Mouse (Mus musculus): Measurements from ENCODE around the gene Napsa. TPM values are rescaled to one million over a fixed set of nuclear protein-coding genes. Genes with fewer than 3 reads are reported as not detected.

The Napsa gene
- polyA plus RNA-seq, 1 experiment from 2014 or later, result 1.4 TPM

DNA sequence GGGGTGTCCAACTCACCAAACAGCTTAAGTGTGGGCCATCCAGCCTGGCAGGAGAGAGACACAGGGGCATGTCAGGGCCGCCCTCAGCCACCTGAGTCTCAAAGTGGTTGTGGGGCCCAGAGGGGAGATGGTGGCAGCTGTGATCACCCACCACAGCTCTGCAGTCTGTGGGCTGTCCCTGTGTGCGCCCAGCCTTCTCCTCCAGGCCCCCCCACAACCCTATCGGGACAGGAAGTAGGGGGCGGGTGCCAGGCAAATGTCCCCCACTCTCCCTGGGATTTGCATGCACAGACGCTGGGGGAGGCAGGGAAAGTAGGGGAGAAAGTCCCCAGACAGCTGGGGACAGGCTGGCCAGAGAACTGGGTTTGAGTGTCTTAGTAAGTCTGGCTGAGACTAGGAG is 41.0 kb upstream of the Napsa start:
- ATAC-seq, result no peak
- no peak overlapping the region for H3K9ac ChIP-seq (replicated peaks; ENCODE audit: low read depth, low read length)
- H3K27me3 ChIP-seq (replicated peaks; ENCODE audit: control insufficient read depth, insufficient read depth, low read length), result no peaks in the 10 kb centered on the region
- no peak overlapping the region for H3K4me2 ChIP-seq (ENCODE audit: low read length)
- no peak overlapping the region for H3K4me3 ChIP-seq (replicated peaks; ENCODE audit: low read length)
- no peak overlapping the region for H3K27ac ChIP-seq (ENCODE audit: low read length)
- H3K9me3 ChIP-seq (ENCODE audit: control insufficient read depth, low read length), result no peaks in the 10 kb centered on the region
- H3K4me1 ChIP-seq (replicated peaks; ENCODE audit: control insufficient read depth, insufficient read depth, low read length), result peaks cover 7% of the 10 kb centered on the region
- no peaks in the 10 kb centered on the region for H3K36me3 ChIP-seq (ENCODE audit: control insufficient read depth, insufficient read depth)
- 51% methylated on average over 5 of the region's 5 CpGs for WGBS

- no peaks in the 10 kb centered on the region for H3K9me3 ChIP-seq (ENCODE audit: control insufficient read depth, low read length)
- no peak for ATAC-seq
- WGBS, result 81% methylated on average over 4 of the region's 4 CpGs
- no peaks in the 10 kb centered on the region for H3K27me3 ChIP-seq (replicated peaks; ENCODE audit: control insufficient read depth, insufficient read depth, low read length)
- no peak within 1 kb of the TSS for H3K27ac ChIP-seq (ENCODE audit: low read length)
- no peak within 1 kb of the TSS for H3K4me3 ChIP-seq (replicated peaks; ENCODE audit: low read length)
- peaks cover 7% of the 10 kb centered on the region for H3K4me1 ChIP-seq (replicated peaks; ENCODE audit: control insufficient read depth, insufficient read depth, low read length)
- H3K9ac ChIP-seq (replicated peaks; ENCODE audit: low read depth, low read length), result no peak within 1 kb of the TSS
- H3K4me2 ChIP-seq (ENCODE audit: low read length), result no peak within 1 kb of the TSS
- H3K36me3 ChIP-seq (ENCODE audit: control insufficient read depth, insufficient read depth), result no peaks in the 10 kb centered on the region
Observed at GRCm38 (mm10) chr7:44531946-44532732, 40.0 kb upstream of the Napsa start, which contains the start of gene Spib. Gene Spib (minus strand): TSS chr7:44532071.

GRCm38 (mm10) chr7:44532918-44533745 is 39.0 kb upstream of the Napsa start:
- no peak for ATAC-seq
- Histone ChIP-seq H3K27ac (ENCODE audit: low read length) (no peak overlapping the region), H3K9ac (replicated peaks; ENCODE audit: low read depth, low read length) (no peak overlapping the region), H3K4me3 (replicated peaks; ENCODE audit: low read length) (no peak overlapping the region), H3K4me2 (ENCODE audit: low read length) (no peak overlapping the region), H3K27me3 (replicated peaks; ENCODE audit: control insufficient read depth, insufficient read depth, low read length) (no peaks in the 10 kb centered on the region), H3K4me1 (replicated peaks; ENCODE audit: control insufficient read depth, insufficient read depth, low read length) (peaks cover 2% of the 10 kb centered on the region), H3K36me3 (ENCODE audit: control insufficient read depth, insufficient read depth) (no peaks in the 10 kb centered on the region), H3K9me3 (ENCODE audit: control insufficient read depth, low read length) (no peaks in the 10 kb centered on the region)
- WGBS, result 88% methylated on average over 29 of the region's 29 CpGs

- WGBS, result 62% methylated on average over 12 of the region's 12 CpGs
- no peaks in the 10 kb centered on the region for H3K9me3 ChIP-seq (ENCODE audit: control insufficient read depth, low read length)
- H3K9ac ChIP-seq (replicated peaks; ENCODE audit: low read depth, low read length), result no peak overlapping the region
- no peaks in the 10 kb centered on the region for H3K36me3 ChIP-seq (ENCODE audit: control insufficient read depth, insufficient read depth)
- H3K4me1 ChIP-seq (replicated peaks; ENCODE audit: control insufficient read depth, insufficient read depth, low read length), result no peaks in the 10 kb centered on the region
- H3K27ac ChIP-seq (ENCODE audit: low read length), result no peak overlapping the region
- no peak overlapping the region for H3K4me2 ChIP-seq (ENCODE audit: low read length)
- H3K4me3 ChIP-seq (replicated peaks; ENCODE audit: low read length), result no peak overlapping the region
- no peak for ATAC-seq
- H3K27me3 ChIP-seq (replicated peaks; ENCODE audit: control insufficient read depth, insufficient read depth, low read length), result no peaks in the 10 kb centered on the region
Observed at GRCm38 (mm10) chr7:44533746-44534045, 38.5 kb upstream of the Napsa start.

DNA sequence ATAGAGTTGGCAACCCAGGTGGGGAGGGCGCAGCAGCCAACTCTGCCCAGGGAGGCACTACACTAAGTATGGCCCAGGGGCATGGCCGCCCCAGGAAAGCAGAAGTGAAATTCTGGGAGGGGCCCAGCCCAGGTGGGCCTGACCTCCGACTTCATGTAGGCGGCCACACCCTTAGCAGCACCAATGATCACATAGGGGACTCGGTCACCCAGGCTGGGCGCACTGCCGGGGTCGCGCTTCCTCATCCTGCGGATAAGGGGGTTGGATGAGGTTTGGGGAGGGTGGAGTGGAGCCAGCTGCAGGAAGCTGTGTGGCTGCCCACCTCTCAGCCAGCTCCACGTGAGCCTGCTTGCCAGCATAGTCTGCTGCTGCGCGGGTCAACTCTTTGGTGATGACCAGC is 37.9 kb upstream of the Napsa start:
- Histone ChIP-seq H3K9me3 (ENCODE audit: control insufficient read depth, low read length) (no peaks in the 10 kb centered on the region), H3K4me1 (replicated peaks; ENCODE audit: control insufficient read depth, insufficient read depth, low read length) (no peaks in the 10 kb centered on the region), H3K4me3 (replicated peaks; ENCODE audit: low read length) (no peak overlapping the region), H3K27ac (ENCODE audit: low read length) (no peak overlapping the region), H3K4me2 (ENCODE audit: low read length) (no peak overlapping the region), H3K27me3 (replicated peaks; ENCODE audit: control insufficient read depth, insufficient read depth, low read length) (no peaks in the 10 kb centered on the region), H3K36me3 (ENCODE audit: control insufficient read depth, insufficient read depth) (no peaks in the 10 kb centered on the region), H3K9ac (replicated peaks; ENCODE audit: low read depth, low read length) (no peak overlapping the region)
- no peak for ATAC-seq
- WGBS, result 93% methylated on average over 13 of the region's 13 CpGs

- no peak overlapping the region for H3K27ac ChIP-seq (ENCODE audit: low read length)
- no peaks in the 10 kb centered on the region for H3K36me3 ChIP-seq (ENCODE audit: control insufficient read depth, insufficient read depth)
- no peak overlapping the region for H3K4me2 ChIP-seq (ENCODE audit: low read length)
- H3K4me1 ChIP-seq (replicated peaks; ENCODE audit: control insufficient read depth, insufficient read depth, low read length), result no peaks in the 10 kb centered on the region
- H3K4me3 ChIP-seq (replicated peaks; ENCODE audit: low read length), result no peak overlapping the region
- H3K9ac ChIP-seq (replicated peaks; ENCODE audit: low read depth, low read length), result no peak overlapping the region
- H3K9me3 ChIP-seq (ENCODE audit: control insufficient read depth, low read length), result no peaks in the 10 kb centered on the region
- WGBS, result 88% methylated on average over 19 of the region's 19 CpGs
- no peaks in the 10 kb centered on the region for H3K27me3 ChIP-seq (replicated peaks; ENCODE audit: control insufficient read depth, insufficient read depth, low read length)
- ATAC-seq, result no peak
Observed at GRCm38 (mm10) chr7:44534656-44535441, 37.3 kb upstream of the Napsa start.

DNA sequence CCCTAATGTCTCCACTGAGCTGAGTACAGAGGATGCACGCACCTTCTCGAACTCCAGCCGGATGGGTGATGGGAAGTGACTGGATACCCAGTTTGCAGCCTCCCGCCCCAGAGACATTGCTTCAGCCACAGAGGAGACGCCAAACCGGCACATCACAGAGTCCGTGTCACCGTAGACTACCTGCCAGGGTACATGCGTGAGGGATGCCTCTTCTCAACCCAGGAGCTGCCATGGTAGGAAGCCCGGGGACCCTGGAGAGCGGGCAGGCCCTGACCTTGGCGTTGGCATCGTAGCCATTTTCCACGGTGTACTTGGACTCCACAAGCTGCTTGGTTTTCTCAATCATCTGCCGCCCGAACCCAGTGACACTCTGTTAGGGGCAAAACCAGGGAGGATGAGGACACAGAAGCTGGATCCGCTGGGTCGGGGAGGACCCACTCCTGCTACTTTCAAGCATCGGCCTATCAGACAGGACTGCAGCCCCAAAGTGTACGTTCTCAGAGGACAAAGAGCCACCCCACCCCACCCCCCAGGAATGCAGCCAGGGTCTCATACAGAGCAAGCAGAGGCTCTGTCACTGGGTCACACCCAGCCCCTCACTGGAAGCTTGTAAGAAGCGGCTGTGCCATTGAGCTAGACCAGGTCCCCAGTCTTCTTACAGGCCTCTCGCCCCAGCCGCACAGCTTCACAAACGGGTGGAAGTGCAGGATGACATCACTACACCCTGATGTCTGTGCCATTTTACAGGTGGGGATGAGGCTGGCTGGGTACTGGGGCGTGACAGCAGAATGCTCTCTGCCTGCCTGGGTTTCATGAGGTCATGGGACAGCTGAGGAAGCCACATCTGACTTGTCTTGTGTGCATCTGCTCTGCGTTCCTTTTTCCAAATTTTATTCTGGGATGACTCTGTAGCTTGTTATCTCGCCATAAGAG is 36.3 kb upstream of the Napsa start:
- 93% methylated on average over 27 of the region's 27 CpGs for WGBS
- H3K9me3 ChIP-seq (ENCODE audit: control insufficient read depth, low read length), result no peaks in the 10 kb centered on the region
- no peaks in the 10 kb centered on the region for H3K4me1 ChIP-seq (replicated peaks; ENCODE audit: control insufficient read depth, insufficient read depth, low read length)
- no peak for ATAC-seq
- H3K4me3 ChIP-seq (replicated peaks; ENCODE audit: low read length), result no peak overlapping the region
- H3K27ac ChIP-seq (ENCODE audit: low read length), result no peak overlapping the region
- no peaks in the 10 kb centered on the region for H3K36me3 ChIP-seq (ENCODE audit: control insufficient read depth, insufficient read depth)
- H3K27me3 ChIP-seq (replicated peaks; ENCODE audit: control insufficient read depth, insufficient read depth, low read length), result no peaks in the 10 kb centered on the region
- H3K4me2 ChIP-seq (ENCODE audit: low read length), result no peak overlapping the region
- no peak overlapping the region for H3K9ac ChIP-seq (replicated peaks; ENCODE audit: low read depth, low read length)

GRCm38 (mm10) chr7:44536590-44536968 is 35.6 kb upstream of the Napsa start:
- no peak for ATAC-seq
- H3K27ac ChIP-seq (ENCODE audit: low read length), result no peak overlapping the region
- no peaks in the 10 kb centered on the region for H3K9me3 ChIP-seq (ENCODE audit: control insufficient read depth, low read length)
- H3K36me3 ChIP-seq (ENCODE audit: control insufficient read depth, insufficient read depth), result no peaks in the 10 kb centered on the region
- H3K27me3 ChIP-seq (replicated peaks; ENCODE audit: control insufficient read depth, insufficient read depth, low read length), result no peaks in the 10 kb centered on the region
- no peak overlapping the region for H3K4me2 ChIP-seq (ENCODE audit: low read length)
- H3K9ac ChIP-seq (replicated peaks; ENCODE audit: low read depth, low read length), result no peak overlapping the region
- H3K4me1 ChIP-seq (replicated peaks; ENCODE audit: control insufficient read depth, insufficient read depth, low read length), result no peaks in the 10 kb centered on the region
- 74% methylated on average over 6 of the region's 6 CpGs for WGBS
- H3K4me3 ChIP-seq (replicated peaks; ENCODE audit: low read length), result no peak overlapping the region
